Mouse (Mus musculus) CD8-positive naive resting alpha-beta T cell, adult 2 months (primary cell): ENCODE measurements around the gene Cog7.

Source experiments
- DNase-seq, 2 experiments: peaks; one replicate each; pipeline ENCODE4 v3.0.0; 2022; ENCODE audit warnings: low read depth in 2 of 2, low spot score in 2 of 2

Cog7 gene

GRCm38 (mm10) chr7:121981307-121981871 lies at the start of gene Cog7:
Gene Cog7 (minus strand): TSS chr7:121981711.
- DNase-seq: peak; percentile 91

GRCm38 (mm10) chr7:122022131-122022530 lies 40.6 kb upstream of the Cog7 start:
- DNase-seq: no peak

- DNase-seq: peak; percentile 48 to 73
These were observed 39.3 kb upstream of the Cog7 start, which contains the start of gene Gga2 for GRCm38 (mm10) chr7:122020667-122021354. Gene Gga2 (minus strand): TSS chr7:122021222.

GRCm38 (mm10) chr7:122020273-122020666 lies 38.8 kb upstream of the Cog7 start:
- no peak for DNase-seq

GRCm38 (mm10) chr7:122018978-122019377 lies 37.5 kb upstream of the Cog7 start:
- DNase-seq: no peak

- no peak for DNase-seq
These were observed 36.7 kb upstream of the Cog7 start for GRCm38 (mm10) chr7:122018247-122018646.

- DNase-seq: no peak
These were observed 34.2 kb upstream of the Cog7 start for GRCm38 (mm10) chr7:122015734-122016133.

GRCm38 (mm10) chr7:122015105-122015504 lies 33.6 kb upstream of the Cog7 start:
- DNase-seq: no peak

GRCm38 (mm10) chr7:122012949-122013348 lies 31.4 kb upstream of the Cog7 start:
- no peak for DNase-seq

GRCm38 (mm10) chr7:122012370-122012769 lies 30.9 kb upstream of the Cog7 start:
- DNase-seq: no peak

GRCm38 (mm10) chr7:122000396-122000795 lies 18.9 kb upstream of the Cog7 start:
- no peak for DNase-seq

- no peak for DNase-seq
These were observed 14.4 kb upstream of the Cog7 start for GRCm38 (mm10) chr7:121995961-121996360.

GRCm38 (mm10) chr7:121975031-121975430 lies 6.5 kb downstream of the Cog7 start:
- peak in 1 of 2 experiments; percentile 24 for DNase-seq

GRCm38 (mm10) chr7:121971698-121972097 lies 9.8 kb downstream of the Cog7 start:
- DNase-seq: no peak

GRCm38 (mm10) chr7:121970250-121970649 lies 11.3 kb downstream of the Cog7 start:
- DNase-seq: no peak

GRCm38 (mm10) chr7:121968816-121969215 lies 12.7 kb downstream of the Cog7 start:
- no peak for DNase-seq

- no peak for DNase-seq
These were observed 13.3 kb downstream of the Cog7 start for GRCm38 (mm10) chr7:121968242-121968641.

- DNase-seq: no peak
These were observed 15.3 kb downstream of the Cog7 start for GRCm38 (mm10) chr7:121966169-121966568.

GRCm38 (mm10) chr7:121963883-121964398 lies 17.6 kb downstream of the Cog7 start:
- DNase-seq: no peak

- no peak for DNase-seq
These were observed 18.9 kb downstream of the Cog7 start for GRCm38 (mm10) chr7:121962571-121962959.

GRCm38 (mm10) chr7:121961913-121962570 lies 19.5 kb downstream of the Cog7 start:
- DNase-seq: no peak

GRCm38 (mm10) chr7:121955802-121956201 lies 25.7 kb downstream of the Cog7 start:
- DNase-seq: no peak
